Mouse (Mus musculus): Measurements from ENCODE around the gene Fkbp1b. TPM values are rescaled to one million over a fixed set of nuclear protein-coding genes. Genes with fewer than 3 reads are reported as not detected.
A peak's percentile ranks its signal among the peaks of the same experiment; 100 is the strongest.

The Fkbp1b gene
- polyA plus RNA-seq, 1 experiment from 2014 or later = 17.4 TPM

DNA sequence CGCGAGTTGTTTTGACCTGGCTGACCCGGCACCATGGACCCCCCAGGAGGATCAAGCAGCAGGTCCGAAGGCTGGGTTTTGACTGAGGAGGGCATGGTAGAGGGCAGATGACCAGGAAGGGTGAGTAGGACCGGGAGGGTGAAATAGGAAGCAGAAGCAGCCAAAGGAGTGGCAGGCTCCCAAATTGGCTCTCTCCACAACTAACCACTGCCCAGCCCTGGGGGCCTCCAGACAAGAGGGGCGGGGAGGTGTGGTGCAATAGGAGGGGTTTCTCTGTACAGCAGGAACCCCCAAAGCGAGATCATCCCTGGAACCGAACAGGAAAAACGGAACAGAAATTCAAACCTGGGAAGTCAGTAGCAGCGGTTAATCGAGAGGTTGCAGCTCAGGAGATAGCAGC, 650 bp downstream of the Fkbp1b start:
- Histone ChIP-seq H3K9ac (replicated peaks; ENCODE audit: low read depth, low read length) (peak overlapping the region; percentile 49; the same call in 1 of the 2 replicates), H3K27me3 (ENCODE audit: control insufficient read depth, insufficient read depth, low read length) (no peaks in the 10 kb centered on the region), H3K4me1 (ENCODE audit: control insufficient read depth, insufficient read depth, low read length) (peaks cover 6% of the 10 kb centered on the region; the same call in 1 of the 2 replicates), H3K36me3 (ENCODE audit: control insufficient read depth, insufficient read depth, low read length) (no peaks in the 10 kb centered on the region), H3K27ac (ENCODE audit: low read length) (no peak overlapping the region), H3K4me3 (ENCODE audit: low read depth, low read length) (peak overlapping the region; percentile 80), H3K9me3 (ENCODE audit: control insufficient read depth, low read depth, low read length) (no peaks in the 10 kb centered on the region), H3K4me2 (replicated peaks; ENCODE audit: low read depth, low read length) (peak overlapping the region; percentile 96)
- WGBS = 1% methylated on average over 11 of the region's 11 CpGs
- ATAC-seq (ENCODE audit: insufficient number of reproducible peaks, insufficient read depth, low FRiP score, low read depth) = no peak

DNA sequence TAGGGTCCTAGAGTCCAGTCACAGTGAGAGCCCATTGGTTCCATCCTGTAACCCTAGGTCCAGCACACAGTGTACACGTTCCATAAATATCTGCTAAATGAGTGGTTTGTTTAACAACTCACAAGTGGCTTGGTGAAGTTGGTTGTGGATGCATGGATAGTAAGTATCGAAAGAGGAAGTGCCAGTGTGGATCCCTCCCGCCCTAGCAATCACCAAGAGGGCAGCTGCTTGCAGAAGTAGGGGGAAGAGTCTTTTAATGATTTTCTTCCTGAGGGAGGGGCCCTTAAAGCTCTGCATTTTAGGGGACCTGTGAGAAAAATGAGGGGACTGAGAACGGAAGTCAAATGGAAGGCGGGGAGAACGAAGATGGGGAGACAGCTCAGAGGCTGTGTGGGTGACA, 1.4 kb downstream of the Fkbp1b start:
- ATAC-seq (ENCODE audit: insufficient number of reproducible peaks, insufficient read depth, low FRiP score, low read depth) = no peak
- 52% methylated on average over 6 of the region's 6 CpGs for WGBS
- H3K9me3 ChIP-seq (ENCODE audit: control insufficient read depth, low read depth, low read length) = no peaks in the 10 kb centered on the region
- H3K4me2 ChIP-seq (replicated peaks; ENCODE audit: low read depth, low read length) = no peak overlapping the region
- H3K27ac ChIP-seq (ENCODE audit: low read length) = no peak overlapping the region
- H3K9ac ChIP-seq (replicated peaks; ENCODE audit: low read depth, low read length) = no peak overlapping the region
- no peaks in the 10 kb centered on the region for H3K36me3 ChIP-seq (ENCODE audit: control insufficient read depth, insufficient read depth, low read length)
- H3K27me3 ChIP-seq (ENCODE audit: control insufficient read depth, insufficient read depth, low read length) = no peaks in the 10 kb centered on the region
- no peak overlapping the region; the same call in 1 of the 2 replicates for H3K4me3 ChIP-seq (ENCODE audit: low read depth, low read length)
- peaks cover 6% of the 10 kb centered on the region; the same call in 1 of the 2 replicates for H3K4me1 ChIP-seq (ENCODE audit: control insufficient read depth, insufficient read depth, low read length)

DNA sequence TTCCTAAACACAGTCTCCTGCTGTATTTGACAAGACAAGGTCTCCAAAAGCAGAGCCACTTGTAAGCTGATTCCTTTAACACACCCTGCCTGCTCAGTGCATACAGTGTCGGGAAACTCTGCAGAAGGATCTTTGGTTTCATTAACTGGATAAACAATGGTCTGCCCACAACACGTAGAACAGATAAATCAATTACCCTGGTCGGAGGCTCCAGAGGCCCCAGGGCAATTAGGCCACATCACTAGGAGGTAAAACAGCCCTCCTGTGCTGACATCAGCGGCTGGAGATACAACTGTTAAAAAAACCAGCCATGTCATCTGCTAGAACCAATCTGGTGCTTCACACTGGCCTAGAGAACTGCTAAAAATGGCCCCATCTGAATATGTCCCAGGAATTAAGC, 4.4 kb downstream of the Fkbp1b start:
- Histone ChIP-seq H3K36me3 (ENCODE audit: control insufficient read depth, insufficient read depth, low read length) (no peaks in the 10 kb centered on the region), H3K4me3 (ENCODE audit: low read depth, low read length) (no peak overlapping the region), H3K4me2 (replicated peaks; ENCODE audit: low read depth, low read length) (no peak overlapping the region), H3K9ac (replicated peaks; ENCODE audit: low read depth, low read length) (no peak overlapping the region), H3K27me3 (ENCODE audit: control insufficient read depth, insufficient read depth, low read length) (no peaks in the 10 kb centered on the region), H3K27ac (ENCODE audit: low read length) (no peak overlapping the region), H3K4me1 (ENCODE audit: control insufficient read depth, insufficient read depth, low read length) (no peaks in the 10 kb centered on the region), H3K9me3 (ENCODE audit: control insufficient read depth, low read depth, low read length) (no peaks in the 10 kb centered on the region)
- ATAC-seq (ENCODE audit: insufficient number of reproducible peaks, insufficient read depth, low FRiP score, low read depth) = no peak
- 17% methylated on average over 4 of the region's 4 CpGs for WGBS

DNA sequence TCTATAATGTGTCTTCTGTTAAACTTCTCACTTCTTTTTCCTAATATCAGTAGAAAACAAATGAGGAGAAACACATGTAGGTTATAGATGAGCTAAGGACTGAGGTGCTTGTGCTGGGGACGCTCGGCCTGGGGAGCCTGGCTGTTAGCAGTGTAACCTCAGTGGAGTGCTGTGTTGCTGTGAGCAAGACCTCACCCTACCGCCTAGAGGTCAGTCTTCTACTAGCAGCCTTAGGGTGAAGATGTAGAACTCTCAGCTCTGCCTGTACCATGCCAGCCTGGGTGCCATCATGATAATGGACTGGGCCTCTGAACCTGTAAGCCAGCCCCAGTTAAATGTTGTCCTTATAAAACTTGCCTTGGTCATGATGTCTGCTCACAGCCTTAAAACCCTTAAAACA, 14.1 kb downstream of the Fkbp1b start:
- Histone ChIP-seq H3K9me3 (ENCODE audit: control insufficient read depth, low read depth, low read length) (no peaks in the 10 kb centered on the region), H3K9ac (replicated peaks; ENCODE audit: low read depth, low read length) (no peak overlapping the region), H3K4me1 (ENCODE audit: control insufficient read depth, insufficient read depth, low read length) (no peaks in the 10 kb centered on the region), H3K27me3 (ENCODE audit: control insufficient read depth, insufficient read depth, low read length) (no peaks in the 10 kb centered on the region), H3K36me3 (ENCODE audit: control insufficient read depth, insufficient read depth, low read length) (peaks cover 27% of the 10 kb centered on the region), H3K4me2 (replicated peaks; ENCODE audit: low read depth, low read length) (no peak overlapping the region), H3K4me3 (ENCODE audit: low read depth, low read length) (no peak overlapping the region), H3K27ac (ENCODE audit: low read length) (no peak overlapping the region)
- 74% methylated on average over 3 of the region's 3 CpGs for WGBS
- ATAC-seq (ENCODE audit: insufficient number of reproducible peaks, insufficient read depth, low FRiP score, low read depth) = no peak

DNA sequence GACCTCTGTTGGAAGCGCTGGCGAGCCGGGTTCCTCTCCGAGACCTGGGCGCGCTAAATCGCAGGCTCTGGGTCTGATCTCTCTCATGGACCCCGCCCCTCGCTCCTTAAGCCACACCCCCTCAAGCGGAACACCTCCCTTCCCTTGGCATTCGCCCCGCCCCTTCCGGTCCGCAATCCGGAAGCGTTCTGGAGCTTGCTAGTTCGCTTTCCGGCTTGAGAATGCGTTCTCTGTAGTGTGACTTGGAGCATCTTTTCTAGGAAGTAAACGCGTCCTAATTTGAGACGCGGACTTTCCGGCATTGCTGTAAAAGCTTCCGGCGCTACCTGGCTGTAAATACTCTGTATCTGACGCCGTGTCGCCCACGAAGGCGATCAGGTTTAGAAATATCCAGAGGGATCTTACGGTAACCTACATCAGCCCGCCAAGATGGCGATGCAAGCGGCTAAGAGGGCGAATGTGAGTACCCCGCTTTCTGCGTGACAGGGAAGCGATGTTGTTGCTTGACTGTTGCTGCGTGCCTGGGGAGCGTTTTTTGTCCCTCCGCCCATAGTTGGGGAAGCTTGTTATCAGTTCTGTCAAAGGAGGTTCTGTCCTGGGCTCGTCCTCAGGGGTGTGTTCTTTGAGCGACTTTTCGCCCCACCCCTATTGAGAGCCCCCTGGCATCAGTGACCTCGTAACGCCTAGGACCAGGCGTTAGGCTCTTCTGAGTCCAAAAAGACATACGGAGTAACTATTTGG, 23.9 kb downstream of the Fkbp1b start, which contains the start of gene Sf3b6:
TSS of gene Sf3b6 (plus strand) at position 184 of the 741 bp plus-strand sequence.
- Histone ChIP-seq H3K27me3 (ENCODE audit: control insufficient read depth, insufficient read depth, low read length) (no peaks in the 10 kb centered on the region), H3K4me1 (ENCODE audit: control insufficient read depth, insufficient read depth, low read length) (peaks cover 4% of the 10 kb centered on the region; the same call in 1 of the 2 replicates), H3K9ac (replicated peaks; ENCODE audit: low read depth, low read length) (peak within 1 kb of the TSS; percentile 63), H3K27ac (ENCODE audit: low read length) (peak within 1 kb of the TSS; percentile 88), H3K4me2 (replicated peaks; ENCODE audit: low read depth, low read length) (peak within 1 kb of the TSS; percentile 68), H3K4me3 (ENCODE audit: low read depth, low read length) (peak within 1 kb of the TSS; percentile 87), H3K9me3 (ENCODE audit: control insufficient read depth, low read depth, low read length) (no peaks in the 10 kb centered on the region), H3K36me3 (ENCODE audit: control insufficient read depth, insufficient read depth, low read length) (peaks cover 17% of the 10 kb centered on the region)
- WGBS = under 1% methylated on average over 49 of the region's 49 CpGs
- ATAC-seq (ENCODE audit: insufficient number of reproducible peaks, insufficient read depth, low FRiP score, low read depth) = peak; percentile 97

DNA sequence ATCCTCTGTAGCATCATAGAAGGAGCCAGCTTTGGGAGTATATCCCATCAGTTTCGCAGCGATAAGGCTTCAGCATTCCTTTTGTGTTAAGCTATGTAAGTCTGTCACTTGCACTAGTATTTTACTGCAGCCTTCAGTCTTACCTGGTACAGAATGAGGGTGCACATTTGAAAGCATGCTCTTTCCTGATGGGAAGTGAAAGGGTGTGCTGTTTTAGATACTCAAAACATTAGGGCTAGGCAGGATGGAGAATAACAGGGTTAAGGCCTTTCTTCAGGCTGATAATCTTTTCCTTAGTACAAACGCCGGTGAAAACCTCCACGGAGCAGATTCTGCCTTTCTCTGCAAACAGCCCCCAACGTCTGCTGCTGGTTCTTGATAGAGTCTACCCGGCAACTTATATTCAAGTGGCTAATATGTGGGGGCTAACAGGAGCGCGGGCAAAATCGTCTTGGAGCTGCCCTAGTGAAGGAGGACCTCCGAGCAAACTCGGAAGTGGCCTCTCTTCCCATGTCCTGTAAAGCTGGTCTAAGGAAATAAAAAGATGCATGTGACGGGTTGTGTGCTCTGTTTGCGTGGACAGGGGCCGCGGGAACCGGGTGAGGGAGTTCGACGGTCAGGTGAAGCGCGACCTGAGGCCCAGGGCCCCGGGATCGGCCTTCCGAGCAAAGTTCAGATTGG, 24.6 kb downstream of the Fkbp1b start:
- peak overlapping the region; percentile 87 for H3K4me3 ChIP-seq (ENCODE audit: low read depth, low read length)
- peak overlapping the region; percentile 63 for H3K9ac ChIP-seq (replicated peaks; ENCODE audit: low read depth, low read length)
- peak overlapping the region; percentile 68 for H3K4me2 ChIP-seq (replicated peaks; ENCODE audit: low read depth, low read length)
- H3K36me3 ChIP-seq (ENCODE audit: control insufficient read depth, insufficient read depth, low read length) = peaks cover 11% of the 10 kb centered on the region
- no peaks in the 10 kb centered on the region for H3K27me3 ChIP-seq (ENCODE audit: control insufficient read depth, insufficient read depth, low read length)
- H3K27ac ChIP-seq (ENCODE audit: low read length) = peak overlapping the region; percentile 88
- H3K4me1 ChIP-seq (ENCODE audit: control insufficient read depth, insufficient read depth, low read length) = peaks cover 4% of the 10 kb centered on the region; the same call in 1 of the 2 replicates
- WGBS = 8% methylated on average over 24 of the region's 24 CpGs
- no peak; the same call in 1 of the 2 replicates for ATAC-seq (ENCODE audit: insufficient number of reproducible peaks, insufficient read depth, low FRiP score, low read depth)
- H3K9me3 ChIP-seq (ENCODE audit: control insufficient read depth, low read depth, low read length) = no peaks in the 10 kb centered on the region

DNA sequence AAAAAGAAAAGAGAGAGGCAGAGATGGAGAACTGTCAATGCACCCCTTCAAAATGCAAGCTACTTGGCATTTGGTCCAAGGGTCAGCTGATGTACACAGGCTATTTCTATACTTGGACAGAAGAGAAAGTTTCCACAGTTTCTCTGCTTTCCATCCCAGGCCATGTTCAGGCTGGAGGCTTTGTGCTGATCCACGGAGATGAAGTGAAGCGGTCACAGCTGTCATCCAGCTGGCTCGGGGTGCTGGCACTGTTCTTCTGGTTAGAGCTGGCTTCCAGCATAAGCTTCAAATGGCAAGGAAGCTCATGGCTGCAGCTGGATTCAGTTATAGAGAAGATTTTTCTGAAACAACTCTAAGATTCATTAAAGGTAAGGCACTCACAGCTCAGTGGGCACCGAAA, 27.8 kb downstream of the Fkbp1b start:
- WGBS = 84% methylated on average over 4 of the region's 4 CpGs
- Histone ChIP-seq H3K36me3 (ENCODE audit: control insufficient read depth, insufficient read depth, low read length) (no peaks in the 10 kb centered on the region), H3K4me2 (replicated peaks; ENCODE audit: low read depth, low read length) (no peak overlapping the region), H3K9ac (replicated peaks; ENCODE audit: low read depth, low read length) (no peak overlapping the region), H3K27ac (ENCODE audit: low read length) (no peak overlapping the region), H3K27me3 (ENCODE audit: control insufficient read depth, insufficient read depth, low read length) (no peaks in the 10 kb centered on the region), H3K9me3 (ENCODE audit: control insufficient read depth, low read depth, low read length) (peaks cover 4% of the 10 kb centered on the region; the same call in 1 of the 2 replicates), H3K4me1 (ENCODE audit: control insufficient read depth, insufficient read depth, low read length) (peaks cover 3% of the 10 kb centered on the region; the same call in 1 of the 2 replicates), H3K4me3 (ENCODE audit: low read depth, low read length) (no peak overlapping the region)
- no peak for ATAC-seq (ENCODE audit: insufficient number of reproducible peaks, insufficient read depth, low FRiP score, low read depth)

DNA sequence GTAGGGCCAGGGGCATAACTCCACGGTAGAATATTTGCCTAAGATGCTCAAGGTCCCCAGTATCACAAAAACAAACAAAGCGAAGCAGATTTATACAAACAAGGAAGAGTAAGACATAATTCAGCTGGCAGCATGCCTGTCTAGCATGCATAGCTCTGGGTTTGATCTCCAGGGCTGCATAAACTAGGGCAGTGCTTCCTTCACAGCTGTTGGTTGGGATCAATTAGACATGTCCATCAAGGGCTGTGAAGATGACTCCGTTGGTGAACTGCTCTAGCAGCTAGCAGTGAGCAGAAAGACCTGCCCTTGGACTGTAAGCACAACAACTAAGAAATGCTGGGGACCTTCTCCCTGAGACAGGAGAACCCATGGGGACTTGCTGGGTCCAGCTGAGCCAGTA, 29.7 kb downstream of the Fkbp1b start:
- H3K27ac ChIP-seq (ENCODE audit: low read length) = no peak overlapping the region
- no peaks in the 10 kb centered on the region for H3K4me1 ChIP-seq (ENCODE audit: control insufficient read depth, insufficient read depth, low read length)
- H3K4me2 ChIP-seq (replicated peaks; ENCODE audit: low read depth, low read length) = no peak overlapping the region
- no peaks in the 10 kb centered on the region for H3K27me3 ChIP-seq (ENCODE audit: control insufficient read depth, insufficient read depth, low read length)
- ATAC-seq (ENCODE audit: insufficient number of reproducible peaks, insufficient read depth, low FRiP score, low read depth) = no peak
- 28% methylated on average over 3 of the region's 3 CpGs for WGBS
- H3K4me3 ChIP-seq (ENCODE audit: low read depth, low read length) = no peak overlapping the region
- no peaks in the 10 kb centered on the region for H3K36me3 ChIP-seq (ENCODE audit: control insufficient read depth, insufficient read depth, low read length)
- H3K9me3 ChIP-seq (ENCODE audit: control insufficient read depth, low read depth, low read length) = peaks cover 4% of the 10 kb centered on the region; the same call in 1 of the 2 replicates
- no peak overlapping the region for H3K9ac ChIP-seq (replicated peaks; ENCODE audit: low read depth, low read length)

Data from stomach, embryonic 14.5 days (tissue).